Mouse (Mus musculus): ENCODE data around the gene Olfr110. TPM values are rescaled to one million over a fixed set of nuclear protein-coding genes. Genes with fewer than 3 reads are reported as not detected.

Gene Olfr110
- not detected in 2 replicates for total RNA-seq (2023)

GRCm38 (mm10) chr17:37491930-37492518, at the start of gene Olfr110:
TSS of gene Olfr110 (plus strand) at chr17:37492468.

GRCm38 (mm10) chr17:37445180-37445579, 47.1 kb upstream of the Olfr110 start, which contains the start of gene Olfr108:
TSS of gene Olfr108 (plus strand) at chr17:37445480.

GRCm38 (mm10) chr17:37458616-37459015, 33.7 kb upstream of the Olfr110 start, which contains the start of gene Olfr109:
TSS of gene Olfr109 (plus strand) at chr17:37458916.

DNA sequence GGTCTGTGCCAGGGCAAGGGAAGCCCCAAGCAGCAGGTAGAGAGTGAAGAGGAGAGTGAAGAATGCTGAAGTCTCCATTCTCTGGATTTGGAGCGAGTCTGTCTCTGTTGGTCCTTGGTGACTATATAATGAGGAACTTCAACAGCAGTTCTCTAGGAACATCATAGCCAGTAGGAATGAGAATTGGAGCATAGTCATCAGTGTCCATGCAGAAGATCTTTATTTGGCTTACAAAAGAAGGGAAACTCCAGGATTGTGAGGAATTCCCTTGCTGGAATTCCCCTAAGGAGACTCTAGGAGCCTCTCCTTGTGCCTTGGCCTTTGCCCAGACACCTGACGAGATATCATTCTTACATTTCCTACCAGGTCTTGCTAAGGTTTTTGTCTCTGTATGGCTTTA, 8.8 kb upstream of the Olfr110 start, which contains the start of gene H2-M2:
Gene H2-M2 (minus strand): TSS at position 101 of the 400 bp plus-strand sequence.

DNA sequence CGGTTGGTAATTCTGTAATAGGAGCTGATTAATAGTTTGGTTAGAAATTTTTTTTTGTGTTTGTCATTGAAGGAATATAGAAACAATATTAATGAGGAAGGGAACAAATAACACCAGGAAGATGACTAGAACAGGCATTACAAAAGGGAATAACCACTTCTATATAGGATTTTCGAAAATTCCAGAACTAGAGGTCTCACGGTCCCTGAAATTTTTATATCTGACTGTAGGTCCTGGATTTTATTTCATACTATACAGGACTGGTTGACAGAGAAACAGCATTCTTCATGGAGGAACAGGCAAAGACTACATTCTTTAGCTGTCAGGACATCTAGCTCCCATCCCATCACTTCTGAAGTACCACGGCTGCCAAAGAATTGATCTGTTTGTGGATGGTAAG, 15.5 kb downstream of the Olfr110 start, which contains the start of gene Olfr111:
Gene Olfr111 (plus strand): TSS at position 301 of the 400 bp plus-strand sequence.

Other genes with a start within 250 kb of the Olfr110 start
- gene Olfr98, start 228.7 kb upstream of the Olfr110 start, total RNA-seq (2023) = not detected in 2 replicates
- 4.4 and 4.6 TPM in 2 replicates for gene H2-M3, start 222.2 kb upstream of the Olfr110 start, total RNA-seq (2023)
- gene Olfr99, start 209.0 kb upstream of the Olfr110 start, total RNA-seq (2023) = not detected in 2 replicates
- gene Olfr101, start 188.2 kb upstream of the Olfr110 start, total RNA-seq (2023) = not detected in 2 replicates
- gene Olfr102, start 175.4 kb upstream of the Olfr110 start, total RNA-seq (2023) = not detected in 2 replicates
- gene Olfr103, start 152.8 kb upstream of the Olfr110 start, total RNA-seq (2023) = not detected in 2 replicates
- not detected in 2 replicates for gene Olfr104-ps, start 132.9 kb upstream of the Olfr110 start, total RNA-seq (2023)
- gene Olfr105-ps, start 113.4 kb upstream of the Olfr110 start, total RNA-seq (2023) = not detected in 2 replicates
- not detected in 2 replicates for gene Olfr106-ps, start 102.1 kb upstream of the Olfr110 start, total RNA-seq (2023)
- not detected in 2 replicates for gene Olfr107, start 93.2 kb upstream of the Olfr110 start, total RNA-seq (2023)
- not detected in 2 replicates for gene Olfr108, start 47.0 kb upstream of the Olfr110 start, total RNA-seq (2023)
- gene Olfr109, start 33.6 kb upstream of the Olfr110 start, total RNA-seq (2023) = not detected in 2 replicates
- gene H2-M2, start 8.9 kb upstream of the Olfr110 start, total RNA-seq (2023) = not detected in 2 replicates
- gene Olfr111, start 15.6 kb downstream of the Olfr110 start, total RNA-seq (2023) = not detected in 2 replicates
- gene Olfr112, start 77.0 kb downstream of the Olfr110 start, total RNA-seq (2023) = not detected in 2 replicates
- not detected in 2 replicates for gene Olfr113, start 85.2 kb downstream of the Olfr110 start, total RNA-seq (2023)
- gene Olfr114, start 100.3 kb downstream of the Olfr110 start, total RNA-seq (2023) = not detected in 2 replicates
- gene Olfr115, start 134.6 kb downstream of the Olfr110 start, total RNA-seq (2023) = not detected in 2 replicates
- not detected in 2 replicates for gene Olfr116, start 134.7 kb downstream of the Olfr110 start, total RNA-seq (2023)
- gene Olfr117, start 171.3 kb downstream of the Olfr110 start, total RNA-seq (2023) = not detected in 2 replicates
- gene Olfr118, start 174.5 kb downstream of the Olfr110 start, total RNA-seq (2023) = not detected in 2 replicates
- not detected in 2 replicates for gene Olfr119, start 204.1 kb downstream of the Olfr110 start, total RNA-seq (2023)
- gene Olfr120, start 229.3 kb downstream of the Olfr110 start, total RNA-seq (2023) = not detected in 2 replicates